Mouse (Mus musculus): ENCODE results near the gene Tulp4.

GRCm38 (mm10) chr17:6103566-6103965, 2.7 kb upstream of the Tulp4 start:
- TF ChIP-seq CTCF (IDR thresholded peaks at IDR 0.05; ENCODE audit: low read depth) (no peak), EP300 (IDR thresholded peaks at IDR 0.05; ENCODE audit: low read depth) (no peak)

Data from liver, postnatal 0 days (tissue).